Mouse (Mus musculus) ES-Bruce4 (cell line): Measurements from ENCODE around the gene Kirrel3.

Source experiments
- CTCF ChIP-seq: IDR thresholded peaks from one replicate; pipeline ENCODE4 v1.8.1; 2011; ENCODE audit warnings: low read depth, low read length
- POLR2A ChIP-seq: IDR thresholded peaks from one replicate; pipeline ENCODE4 v1.8.1; 2011; ENCODE audit warnings: low read length; ENCODE audit not compliant: insufficient read depth

DNA sequence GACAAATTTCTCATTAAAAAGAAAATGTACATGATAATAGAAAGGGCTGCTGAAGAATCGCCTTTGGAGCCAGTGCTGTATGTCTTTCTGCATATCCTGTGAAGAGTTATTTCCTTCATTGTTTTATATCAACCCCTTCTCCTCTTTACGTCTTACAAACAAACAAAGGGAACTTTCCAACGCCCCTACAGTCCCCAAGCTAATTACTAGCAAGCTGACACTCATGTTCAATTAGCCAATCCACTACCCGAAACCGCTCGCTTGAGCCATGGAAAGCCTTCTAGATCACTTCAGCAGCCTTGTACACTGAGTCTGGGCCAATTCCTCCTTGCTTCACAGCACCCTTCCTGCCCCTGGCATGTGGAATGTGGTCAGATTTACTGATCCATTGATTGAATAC lies 150.0 kb downstream of the Kirrel3 start:
- TF ChIP-seq CTCF (no peak), POLR2A (no peak)
